Mouse (Mus musculus) liver, postnatal 0 days (tissue): Measurements from ENCODE around the gene Fam102a.

Experiments used
- CTCF ChIP-seq: sonication (generic); IDR thresholded peaks from 2 replicates; pipeline ENCODE4 v1.5.1; 2016; ENCODE audit warnings: antibody characterized with exemption, low read depth
- EP300 ChIP-seq: IDR thresholded peaks from 2 replicates; pipeline ENCODE4 v1.6.1; 2016; ENCODE audit warnings: antibody characterized with exemption, low read depth, mild to moderate bottlenecking

DNA sequence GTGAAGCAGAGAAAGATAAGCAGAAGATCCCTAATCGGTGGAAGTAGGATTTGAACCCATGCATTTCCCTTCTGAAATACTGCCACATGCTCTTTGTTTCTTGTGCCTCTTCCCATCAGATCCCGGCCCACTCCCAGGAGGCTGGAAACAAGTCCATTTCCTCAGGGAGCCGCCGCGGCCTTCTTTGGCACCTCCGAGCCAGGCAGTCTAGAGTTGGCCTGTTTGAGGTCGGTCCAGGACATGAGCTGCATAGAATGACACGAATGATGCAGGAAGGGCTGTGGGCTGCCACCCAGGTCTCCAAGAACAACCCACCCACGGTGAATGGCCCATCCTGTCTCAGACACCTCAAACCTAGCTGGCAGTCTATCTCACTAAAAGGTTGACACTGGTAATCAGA is 41.4 kb downstream of the Fam102a start:
- TF ChIP-seq EP300 (no peak), CTCF (no peak)
